Mouse (Mus musculus): ENCODE results near the gene Txnrd1.

The Txnrd1 gene

GRCm38 (mm10) chr10:82863827-82864226 lies 30.1 kb downstream of the Txnrd1 start:
- DNase-seq (ENCODE audit: extremely low spot score, low spot score): no peak

- DNase-seq (ENCODE audit: extremely low spot score, low spot score): no peak
Measured at GRCm38 (mm10) chr10:82866356-82866755, 32.6 kb downstream of the Txnrd1 start, which contains the start of gene Eid3. TSS of gene Eid3 (plus strand) at chr10:82866626.

GRCm38 (mm10) chr10:82866832-82867231 lies 33.1 kb downstream of the Txnrd1 start:
- no peak for DNase-seq (ENCODE audit: extremely low spot score, low spot score)

DNA sequence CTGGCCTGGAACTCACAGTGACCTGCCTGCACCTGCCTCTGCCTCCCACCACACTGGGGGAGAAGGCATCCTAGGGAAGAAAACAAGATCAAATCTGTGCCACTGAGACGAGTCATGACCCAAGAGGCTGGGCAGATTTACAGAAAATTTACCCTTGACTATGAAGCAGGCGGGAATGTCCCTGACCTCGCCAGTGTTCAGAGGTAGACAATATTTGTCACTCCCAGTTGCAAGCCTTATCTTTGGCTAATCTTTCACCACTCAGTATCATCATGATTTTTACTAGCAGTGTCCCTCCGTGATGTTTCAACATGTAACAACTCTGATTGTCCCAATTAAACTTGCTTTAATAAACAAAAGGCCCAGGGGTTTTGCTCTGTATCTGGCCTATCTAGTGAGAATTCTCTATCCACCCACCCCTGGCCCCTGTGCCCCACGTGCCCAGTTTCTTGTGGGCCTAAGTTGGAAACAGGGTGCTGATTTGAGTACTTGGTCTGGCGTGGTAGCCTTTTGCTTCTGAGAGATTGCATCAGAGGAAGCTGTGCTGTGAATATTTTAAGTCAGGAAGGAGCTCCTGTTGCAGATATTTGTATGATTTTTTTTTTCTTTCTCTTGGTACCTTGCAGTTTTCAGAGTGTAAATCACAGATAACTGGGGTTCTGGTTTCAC lies 34.8 kb downstream of the Txnrd1 start:
- DNase-seq (ENCODE audit: extremely low spot score, low spot score): no peak

DNA sequence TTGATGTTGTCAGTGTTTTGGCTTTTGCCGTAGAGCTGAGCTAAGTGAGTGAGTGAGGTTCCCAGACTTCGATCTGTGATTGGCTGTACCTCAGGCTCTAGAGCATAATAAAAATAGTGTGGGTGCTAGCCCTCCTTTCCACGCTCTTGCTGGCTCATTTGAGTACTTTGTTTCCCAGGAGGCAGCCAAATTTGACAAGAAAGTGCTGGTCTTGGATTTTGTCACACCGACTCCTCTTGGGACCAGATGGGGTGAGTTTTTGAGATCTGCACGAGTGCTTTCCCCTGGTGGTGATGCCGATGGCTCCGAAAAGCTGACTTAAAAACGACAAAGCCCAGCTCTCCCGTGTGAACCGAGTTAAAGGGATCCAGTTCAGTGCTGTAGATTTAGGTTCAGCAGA lies 41.7 kb downstream of the Txnrd1 start:
- no peak for DNase-seq (ENCODE audit: extremely low spot score, low spot score)

GRCm38 (mm10) chr10:82876076-82876796 lies 42.5 kb downstream of the Txnrd1 start:
- no peak for DNase-seq (ENCODE audit: extremely low spot score, low spot score)

GRCm38 (mm10) chr10:82887354-82887753 lies 53.6 kb downstream of the Txnrd1 start:
- DNase-seq (ENCODE audit: extremely low spot score, low spot score): no peak

- no peak for DNase-seq (ENCODE audit: extremely low spot score, low spot score)
Measured at GRCm38 (mm10) chr10:82888576-82888975, 54.8 kb downstream of the Txnrd1 start.

DNA sequence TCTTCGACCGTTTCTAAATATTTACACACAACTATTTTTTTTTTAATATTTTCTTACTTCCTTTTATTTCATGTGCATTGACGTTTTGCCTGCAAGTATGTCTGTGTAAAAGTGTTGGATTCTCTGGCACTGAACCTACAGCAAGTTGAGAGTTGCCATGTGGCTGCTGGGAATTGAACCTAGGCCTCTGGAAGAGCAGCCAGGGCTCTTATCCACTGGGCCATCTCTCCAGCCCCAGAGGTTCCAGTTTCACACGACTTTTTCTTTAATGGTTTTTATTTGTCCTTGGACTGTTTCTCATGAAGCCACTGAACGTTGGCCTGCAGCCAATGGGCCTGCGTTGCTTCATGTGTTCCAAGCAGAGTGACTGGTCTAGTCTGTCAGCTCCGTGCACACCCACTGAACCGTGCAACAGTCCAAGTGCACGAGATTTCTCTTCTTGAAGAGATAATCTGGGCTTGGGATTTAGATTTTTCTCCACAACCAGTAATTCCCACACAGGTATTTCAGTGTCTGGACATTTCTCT lies 55.8 kb downstream of the Txnrd1 start:
- DNase-seq (ENCODE audit: extremely low spot score, low spot score): no peak

GRCm38 (mm10) chr10:82890936-82891335 lies 57.2 kb downstream of the Txnrd1 start:
- no peak for DNase-seq (ENCODE audit: extremely low spot score, low spot score)

- DNase-seq (ENCODE audit: extremely low spot score, low spot score): no peak
Measured at GRCm38 (mm10) chr10:82891427-82891826, 57.7 kb downstream of the Txnrd1 start.

GRCm38 (mm10) chr10:82892442-82893055 lies 58.8 kb downstream of the Txnrd1 start:
- no peak for DNase-seq (ENCODE audit: extremely low spot score, low spot score)

- DNase-seq (ENCODE audit: extremely low spot score, low spot score): no peak
Measured at GRCm38 (mm10) chr10:82893872-82894650, 60.3 kb downstream of the Txnrd1 start.

DNA sequence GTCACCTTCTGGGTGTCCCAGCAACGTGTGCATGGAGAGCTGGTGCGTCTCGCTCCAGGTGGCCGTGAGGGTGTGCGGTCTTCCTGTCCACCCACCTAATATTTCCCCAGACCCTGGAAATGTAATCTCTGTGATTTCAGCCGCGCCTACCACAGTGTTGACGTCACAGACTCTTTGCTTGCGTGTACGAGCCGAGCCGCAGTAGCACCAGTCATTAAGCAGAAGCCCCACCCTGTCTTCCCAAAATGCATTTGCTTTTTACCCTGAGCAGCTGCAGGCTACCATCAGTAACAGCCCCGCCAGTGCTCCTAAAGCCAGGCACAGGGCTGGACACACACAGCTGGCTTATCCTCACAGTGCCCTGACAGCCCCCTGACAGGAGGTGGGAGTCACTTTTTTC lies 64.2 kb downstream of the Txnrd1 start:
- DNase-seq (ENCODE audit: extremely low spot score, low spot score): no peak

DNA sequence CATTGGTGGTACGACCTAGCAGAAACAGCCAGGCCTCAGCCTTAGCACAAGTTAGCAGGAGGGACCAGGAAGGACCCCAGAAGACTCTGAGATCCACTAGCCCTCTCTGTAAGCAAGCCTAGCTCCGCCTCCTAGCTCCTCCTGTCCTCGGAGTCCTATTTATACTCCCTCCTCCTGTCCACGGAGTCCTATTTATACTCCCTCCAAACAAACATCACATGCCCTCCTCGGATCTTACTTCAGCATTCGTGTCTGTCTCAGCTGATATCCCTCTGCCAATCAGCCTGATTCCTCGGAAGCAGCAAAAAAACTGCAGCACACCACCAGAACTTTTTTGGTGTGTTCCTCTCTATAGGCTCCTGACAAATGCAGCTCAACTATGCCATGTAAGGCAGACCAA lies 65.1 kb downstream of the Txnrd1 start:
- no peak for DNase-seq (ENCODE audit: extremely low spot score, low spot score)

DNA sequence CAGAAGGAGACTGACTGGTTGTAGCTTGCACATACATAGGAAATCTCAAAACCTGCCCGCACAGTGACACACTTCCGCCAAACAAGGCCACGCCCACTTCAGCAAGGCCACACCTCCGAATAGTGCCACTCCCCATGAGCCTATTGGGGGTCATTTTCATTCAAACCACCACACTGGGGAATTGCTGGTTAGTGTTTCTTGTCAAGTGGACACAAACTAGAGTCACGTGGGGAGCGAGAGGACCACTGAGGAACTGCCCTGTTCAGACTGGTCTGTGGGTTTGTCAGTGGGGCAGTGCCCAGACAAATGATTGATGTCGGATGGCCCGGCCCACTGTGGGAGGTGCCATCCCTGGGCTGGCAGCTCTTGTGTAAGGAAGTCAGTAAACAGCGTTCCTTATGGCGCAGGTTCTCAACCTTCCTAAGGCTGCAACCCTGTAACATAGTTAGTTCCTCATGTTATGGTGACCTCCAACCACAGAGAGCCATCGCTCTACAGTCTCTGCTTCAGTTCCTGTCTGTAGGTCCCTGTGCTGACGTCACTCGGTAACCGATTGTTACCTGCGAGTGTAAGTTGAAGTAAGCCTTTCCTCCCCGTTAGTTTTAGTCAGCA lies 66.2 kb downstream of the Txnrd1 start:
- DNase-seq (ENCODE audit: extremely low spot score, low spot score): no peak

DNA sequence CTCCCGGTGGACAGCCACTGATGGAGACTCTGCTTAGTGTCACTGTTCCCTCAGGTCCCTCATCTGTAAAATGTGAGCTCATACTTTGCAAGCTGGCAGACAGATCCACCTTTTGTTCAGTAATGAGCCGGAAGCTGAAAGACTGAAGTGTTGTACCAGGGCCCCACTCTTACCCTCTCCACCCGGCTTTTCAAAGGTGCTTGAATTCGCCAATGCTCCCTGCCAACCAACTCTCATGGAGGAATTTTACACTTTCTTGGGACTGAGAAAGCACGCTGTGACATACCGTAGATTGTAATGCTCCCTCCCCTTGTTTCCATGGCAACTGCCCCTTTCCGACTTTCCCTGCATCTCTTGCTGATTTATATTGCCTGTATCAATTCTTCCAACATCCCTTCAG lies 66.8 kb downstream of the Txnrd1 start:
- DNase-seq (ENCODE audit: extremely low spot score, low spot score): peak; percentile 38

- DNase-seq (ENCODE audit: extremely low spot score, low spot score): peak; percentile 88
Measured at GRCm38 (mm10) chr10:82901436-82901835, 67.7 kb downstream of the Txnrd1 start.

DNA sequence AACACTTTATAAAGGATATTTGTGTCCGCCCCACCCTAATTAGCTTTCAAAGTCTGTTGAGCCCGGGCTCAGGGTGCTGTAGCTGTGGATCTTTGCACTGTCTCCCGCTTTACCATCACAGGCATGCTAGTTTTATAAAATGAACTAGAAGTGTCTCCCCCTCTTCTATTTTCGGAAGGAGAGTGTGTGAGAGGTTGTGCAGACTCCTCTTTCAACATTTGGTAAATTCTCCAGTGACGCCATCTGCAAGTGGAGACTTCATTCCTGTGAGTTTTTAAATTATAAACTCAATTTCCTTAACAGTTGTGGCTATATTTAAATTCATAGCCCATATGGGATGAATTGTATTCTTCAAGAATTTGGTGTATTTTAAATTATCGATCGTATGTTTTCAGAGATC lies 74.8 kb downstream of the Txnrd1 start:
- DNase-seq (ENCODE audit: extremely low spot score, low spot score): no peak

GRCm38 (mm10) chr10:82909382-82909781 lies 75.6 kb downstream of the Txnrd1 start:
- peak; percentile 77 for DNase-seq (ENCODE audit: extremely low spot score, low spot score)

- no peak for DNase-seq (ENCODE audit: extremely low spot score, low spot score)
Measured at GRCm38 (mm10) chr10:82910198-82910597, 76.4 kb downstream of the Txnrd1 start.
